Mouse (Mus musculus): ENCODE data around the gene Dcaf15. TPM values are rescaled to one million over a fixed set of nuclear protein-coding genes. Genes with fewer than 3 reads are reported as not detected.

Dcaf15 gene
- polyA plus RNA-seq, 1 experiment from 2014 or later = 6.9 TPM

- no peak overlapping the region for H3K4me3 ChIP-seq (ENCODE audit: low read length)
- no peak overlapping the region for H3K9ac ChIP-seq (ENCODE audit: low read length)
- peaks cover 26% of the 10 kb centered on the region for H3K4me1 ChIP-seq (replicated peaks; ENCODE audit: control insufficient read depth, insufficient read depth, low read length)
- no peak for ATAC-seq (ENCODE audit: low read depth)
- H3K27me3 ChIP-seq (ENCODE audit: control insufficient read depth, insufficient read depth, low read depth, low read length) = no peaks in the 10 kb centered on the region
- no peak overlapping the region for H3K27ac ChIP-seq (ENCODE audit: low read length)
- no peak overlapping the region for H3K4me2 ChIP-seq (ENCODE audit: low read depth, low read length)
- H3K9me3 ChIP-seq (ENCODE audit: control insufficient read depth, low read length) = no peaks in the 10 kb centered on the region
- 78% methylated on average over 2 of the region's 2 CpGs for whole genome bisulfite sequencing
- peaks cover 4% of the 10 kb centered on the region; the same call in 1 of the 2 replicates for H3K36me3 ChIP-seq (ENCODE audit: control insufficient read depth, insufficient read depth, low read length)
These were observed 33.9 kb downstream of the Dcaf15 start for GRCm38 (mm10) chr8:84070667-84071066.

GRCm38 (mm10) chr8:84070241-84070640 lies 34.3 kb downstream of the Dcaf15 start:
- H3K36me3 ChIP-seq (ENCODE audit: control insufficient read depth, insufficient read depth, low read length) = peaks cover 4% of the 10 kb centered on the region; the same call in 1 of the 2 replicates
- WGBS = 74% methylated on average over 5 of the region's 5 CpGs
- no peaks in the 10 kb centered on the region for H3K27me3 ChIP-seq (ENCODE audit: control insufficient read depth, insufficient read depth, low read depth, low read length)
- no peaks in the 10 kb centered on the region for H3K9me3 ChIP-seq (ENCODE audit: control insufficient read depth, low read length)
- no peak overlapping the region for H3K4me3 ChIP-seq (ENCODE audit: low read length)
- no peak for ATAC-seq (ENCODE audit: low read depth)
- no peak overlapping the region for H3K27ac ChIP-seq (ENCODE audit: low read length)
- H3K9ac ChIP-seq (ENCODE audit: low read length) = no peak overlapping the region
- H3K4me2 ChIP-seq (ENCODE audit: low read depth, low read length) = no peak overlapping the region
- H3K4me1 ChIP-seq (replicated peaks; ENCODE audit: control insufficient read depth, insufficient read depth, low read length) = peaks cover 26% of the 10 kb centered on the region

- 57% methylated on average over 2 of the region's 2 CpGs for WGBS
- H3K36me3 ChIP-seq (ENCODE audit: control insufficient read depth, insufficient read depth, low read length) = no peaks in the 10 kb centered on the region
- H3K27me3 ChIP-seq (ENCODE audit: control insufficient read depth, insufficient read depth, low read depth, low read length) = no peaks in the 10 kb centered on the region
- ATAC-seq (ENCODE audit: low read depth) = no peak
- H3K9me3 ChIP-seq (ENCODE audit: control insufficient read depth, low read length) = no peaks in the 10 kb centered on the region
- no peak overlapping the region for H3K9ac ChIP-seq (ENCODE audit: low read length)
- no peak overlapping the region for H3K27ac ChIP-seq (ENCODE audit: low read length)
- no peak overlapping the region for H3K4me3 ChIP-seq (ENCODE audit: low read length)
- H3K4me1 ChIP-seq (replicated peaks; ENCODE audit: control insufficient read depth, insufficient read depth, low read length) = peaks cover 26% of the 10 kb centered on the region
- no peak overlapping the region for H3K4me2 ChIP-seq (ENCODE audit: low read depth, low read length)
These were observed 34.8 kb downstream of the Dcaf15 start for GRCm38 (mm10) chr8:84069750-84070149.

GRCm38 (mm10) chr8:84069169-84069568 lies 35.4 kb downstream of the Dcaf15 start:
- 0 out of 2 replicates have a peak overlapping the region, but pooled peaks have one; percentile 15 for H3K27ac ChIP-seq (ENCODE audit: low read length)
- H3K36me3 ChIP-seq (ENCODE audit: control insufficient read depth, insufficient read depth, low read length) = no peaks in the 10 kb centered on the region
- no peaks in the 10 kb centered on the region for H3K27me3 ChIP-seq (ENCODE audit: control insufficient read depth, insufficient read depth, low read depth, low read length)
- WGBS = 23% methylated on average over 1 of the region's 1 CpGs
- H3K4me1 ChIP-seq (replicated peaks; ENCODE audit: control insufficient read depth, insufficient read depth, low read length) = peaks cover 26% of the 10 kb centered on the region
- no peak overlapping the region for H3K4me3 ChIP-seq (ENCODE audit: low read length)
- no peaks in the 10 kb centered on the region for H3K9me3 ChIP-seq (ENCODE audit: control insufficient read depth, low read length)
- ATAC-seq (ENCODE audit: low read depth) = no peak
- H3K9ac ChIP-seq (ENCODE audit: low read length) = no peak overlapping the region
- no peak overlapping the region for H3K4me2 ChIP-seq (ENCODE audit: low read depth, low read length)

GRCm38 (mm10) chr8:84068316-84069035 lies 36.1 kb downstream of the Dcaf15 start:
- Histone ChIP-seq H3K9ac (ENCODE audit: low read length) (no peak overlapping the region), H3K4me1 (replicated peaks; ENCODE audit: control insufficient read depth, insufficient read depth, low read length) (peaks cover 26% of the 10 kb centered on the region), H3K4me2 (ENCODE audit: low read depth, low read length) (peak overlapping the region; percentile 45; the same call in 1 of the 2 replicates), H3K27ac (ENCODE audit: low read length) (0 out of 2 replicates have a peak overlapping the region, but pooled peaks have one; percentile 15), H3K4me3 (ENCODE audit: low read length) (no peak overlapping the region), H3K9me3 (ENCODE audit: control insufficient read depth, low read length) (no peaks in the 10 kb centered on the region), H3K36me3 (ENCODE audit: control insufficient read depth, insufficient read depth, low read length) (no peaks in the 10 kb centered on the region), H3K27me3 (ENCODE audit: control insufficient read depth, insufficient read depth, low read depth, low read length) (no peaks in the 10 kb centered on the region)
- ATAC-seq (ENCODE audit: low read depth) = no peak
- 32% methylated on average over 12 of the region's 12 CpGs for WGBS

GRCm38 (mm10) chr8:84067911-84068310 lies 36.7 kb downstream of the Dcaf15 start:
- H3K4me2 ChIP-seq (ENCODE audit: low read depth, low read length) = peak overlapping the region; percentile 45
- peak overlapping the region; percentile 1; the same call in 1 of the 2 replicates for H3K9ac ChIP-seq (ENCODE audit: low read length)
- no peaks in the 10 kb centered on the region for H3K9me3 ChIP-seq (ENCODE audit: control insufficient read depth, low read length)
- no peak for ATAC-seq (ENCODE audit: low read depth)
- H3K27me3 ChIP-seq (ENCODE audit: control insufficient read depth, insufficient read depth, low read depth, low read length) = no peaks in the 10 kb centered on the region
- H3K4me1 ChIP-seq (replicated peaks; ENCODE audit: control insufficient read depth, insufficient read depth, low read length) = peaks cover 26% of the 10 kb centered on the region
- no peak overlapping the region for H3K27ac ChIP-seq (ENCODE audit: low read length)
- 72% methylated on average over 7 of the region's 7 CpGs for WGBS
- peak overlapping the region; percentile 89 for H3K4me3 ChIP-seq (ENCODE audit: low read length)
- H3K36me3 ChIP-seq (ENCODE audit: control insufficient read depth, insufficient read depth, low read length) = no peaks in the 10 kb centered on the region

- Histone ChIP-seq H3K4me2 (ENCODE audit: low read depth, low read length) (peak overlapping the region; percentile 45), H3K4me1 (replicated peaks; ENCODE audit: control insufficient read depth, insufficient read depth, low read length) (peaks cover 26% of the 10 kb centered on the region), H3K4me3 (ENCODE audit: low read length) (peak overlapping the region; percentile 89), H3K36me3 (ENCODE audit: control insufficient read depth, insufficient read depth, low read length) (no peaks in the 10 kb centered on the region), H3K27ac (ENCODE audit: low read length) (peak overlapping the region; percentile 98), H3K9ac (ENCODE audit: low read length) (peak overlapping the region; percentile 91), H3K27me3 (ENCODE audit: control insufficient read depth, insufficient read depth, low read depth, low read length) (no peaks in the 10 kb centered on the region), H3K9me3 (ENCODE audit: control insufficient read depth, low read length) (no peaks in the 10 kb centered on the region)
- WGBS = under 1% methylated on average over 44 of the region's 58 CpGs
- peak; percentile 75 for ATAC-seq (ENCODE audit: low read depth)
These were observed 37.5 kb downstream of the Dcaf15 start for GRCm38 (mm10) chr8:84067047-84067573.

GRCm38 (mm10) chr8:84066291-84066930 lies 38.2 kb downstream of the Dcaf15 start, which contains the start of gene Rfx1:
TSS of gene Rfx1 (plus strand) at chr8:84066834.
- Histone ChIP-seq H3K4me1 (replicated peaks; ENCODE audit: control insufficient read depth, insufficient read depth, low read length) (peaks cover 26% of the 10 kb centered on the region), H3K9me3 (ENCODE audit: control insufficient read depth, low read length) (no peaks in the 10 kb centered on the region), H3K4me3 (ENCODE audit: low read length) (peak within 1 kb of the TSS; percentile 89), H3K36me3 (ENCODE audit: control insufficient read depth, insufficient read depth, low read length) (no peaks in the 10 kb centered on the region), H3K9ac (ENCODE audit: low read length) (peak within 1 kb of the TSS; percentile 91), H3K27me3 (ENCODE audit: control insufficient read depth, insufficient read depth, low read depth, low read length) (no peaks in the 10 kb centered on the region), H3K4me2 (ENCODE audit: low read depth, low read length) (peak within 1 kb of the TSS; percentile 61), H3K27ac (ENCODE audit: low read length) (peak within 1 kb of the TSS; percentile 98)
- WGBS = under 1% methylated on average over 51 of the region's 51 CpGs
- peak; percentile 97 for ATAC-seq (ENCODE audit: low read depth)

- H3K4me3 ChIP-seq (ENCODE audit: low read length) = peak overlapping the region; percentile 53
- no peaks in the 10 kb centered on the region for H3K9me3 ChIP-seq (ENCODE audit: control insufficient read depth, low read length)
- H3K4me1 ChIP-seq (replicated peaks; ENCODE audit: control insufficient read depth, insufficient read depth, low read length) = peaks cover 26% of the 10 kb centered on the region
- H3K27me3 ChIP-seq (ENCODE audit: control insufficient read depth, insufficient read depth, low read depth, low read length) = no peaks in the 10 kb centered on the region
- H3K27ac ChIP-seq (ENCODE audit: low read length) = peak overlapping the region; percentile 76
- 18% methylated on average over 5 of the region's 5 CpGs for WGBS
- no peak for ATAC-seq (ENCODE audit: low read depth)
- H3K4me2 ChIP-seq (ENCODE audit: low read depth, low read length) = peak overlapping the region; percentile 61
- H3K36me3 ChIP-seq (ENCODE audit: control insufficient read depth, insufficient read depth, low read length) = no peaks in the 10 kb centered on the region
- peak overlapping the region; percentile 71 for H3K9ac ChIP-seq (ENCODE audit: low read length)
These were observed 39.0 kb downstream of the Dcaf15 start for GRCm38 (mm10) chr8:84065457-84066072.
